Mouse (Mus musculus): ENCODE measurements at regions not wholly inside any gene's neighbourhood (a gene's known extent, or its start where the extent isn't known, plus 50 kb on each side); places are given as distances from the start of the nearest gene placed in this dataset.

- Histone ChIP-seq H3K36me3 (no peaks in the 10 kb centered on the region), H3K9ac (no peak overlapping the region), H3K4me2 (no peak overlapping the region), H3K4me1 (peaks cover 56% of the 10 kb centered on the region), H3K27me3 (replicated peaks) (no peaks in the 10 kb centered on the region), H3K27ac (no peak overlapping the region), H3K9me3 (replicated peaks) (no peaks in the 10 kb centered on the region), H3K4me3 (no peak overlapping the region)
- WGBS (ENCODE audit: insufficient replicate concordance) = 65% methylated on average over 5 of the region's 5 CpGs
- ATAC-seq = peak; percentile 70
Observed at GRCm38 (mm10) chr15:63724543-63725186, 120.3 kb downstream of the Gsdmc2 start.

- H3K36me3 ChIP-seq = no peaks in the 10 kb centered on the region
- H3K27ac ChIP-seq = no peak overlapping the region
- H3K4me2 ChIP-seq = no peak overlapping the region
- no peak overlapping the region for H3K9ac ChIP-seq
- H3K4me1 ChIP-seq = peaks cover 45% of the 10 kb centered on the region
- no peak overlapping the region for H3K4me3 ChIP-seq
- ATAC-seq = no peak
- no peaks in the 10 kb centered on the region for H3K9me3 ChIP-seq (replicated peaks)
- 80% methylated on average over 9 of the region's 9 CpGs for WGBS (ENCODE audit: insufficient replicate concordance)
- no peaks in the 10 kb centered on the region for H3K27me3 ChIP-seq (replicated peaks)
Observed at GRCm38 (mm10) chr15:63722991-63723390, 122.0 kb downstream of the Gsdmc2 start.

DNA sequence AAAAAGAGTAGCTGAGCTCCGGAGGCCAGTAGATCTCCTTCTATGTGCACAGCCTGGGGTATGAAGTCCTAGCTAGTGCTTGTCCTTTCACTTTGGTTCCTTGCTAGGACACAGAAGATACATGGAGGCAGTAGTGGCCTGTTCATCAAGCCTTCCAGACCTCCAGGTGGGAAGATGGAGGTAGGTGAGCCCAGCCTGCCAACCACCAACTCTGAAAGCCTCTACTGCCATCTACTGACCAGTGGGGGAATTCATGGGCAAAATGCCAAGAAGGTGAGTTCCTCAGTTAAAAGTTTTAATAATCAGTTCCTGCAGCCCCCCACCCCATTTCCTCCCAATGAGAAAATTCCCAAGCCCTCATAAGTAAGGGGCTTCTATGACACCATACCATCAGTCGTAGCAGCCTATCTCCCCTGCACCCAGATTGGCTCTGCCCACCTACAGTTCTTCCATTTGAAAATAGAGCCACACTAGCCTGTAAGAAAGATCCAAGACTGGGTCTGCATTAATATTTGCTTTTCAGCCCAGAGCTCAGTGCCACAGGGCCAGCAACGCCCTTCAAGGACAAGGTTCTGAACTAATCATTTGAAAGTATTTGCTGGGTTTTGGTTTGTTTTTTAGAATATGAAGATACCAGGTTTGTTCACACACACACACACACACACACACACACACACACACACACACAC, 123.2 kb downstream of the Gsdmc2 start:
- peak; percentile 34; the same call in 1 of the 2 replicates for ATAC-seq
- H3K27ac ChIP-seq = no peak overlapping the region; the same call in 1 of the 2 replicates
- WGBS (ENCODE audit: insufficient replicate concordance) = 35% methylated on average over 3 of the region's 3 CpGs

GRCm38 (mm10) chr15:63717812-63718211, 127.2 kb downstream of the Gsdmc2 start:
- no peaks in the 10 kb centered on the region for H3K9me3 ChIP-seq (replicated peaks)
- H3K4me3 ChIP-seq = no peak overlapping the region
- H3K27ac ChIP-seq = no peak overlapping the region
- peaks cover 17% of the 10 kb centered on the region for H3K4me1 ChIP-seq
- 84% methylated on average over 8 of the region's 8 CpGs for WGBS (ENCODE audit: insufficient replicate concordance)
- no peak for ATAC-seq
- no peak overlapping the region for H3K4me2 ChIP-seq
- H3K36me3 ChIP-seq = no peaks in the 10 kb centered on the region
- H3K27me3 ChIP-seq (replicated peaks) = no peaks in the 10 kb centered on the region
- no peak overlapping the region for H3K9ac ChIP-seq

More for the DNA sequence above, 123.2 kb downstream of the Gsdmc2 start:
- no peaks in the 10 kb centered on the region for H3K27me3 ChIP-seq (replicated peaks)
- H3K9me3 ChIP-seq (replicated peaks) = no peaks in the 10 kb centered on the region
- H3K4me1 ChIP-seq = peaks cover 45% of the 10 kb centered on the region
- H3K9ac ChIP-seq = no peak overlapping the region
- H3K4me2 ChIP-seq = no peak overlapping the region
- H3K4me3 ChIP-seq = no peak overlapping the region
- no peaks in the 10 kb centered on the region for H3K36me3 ChIP-seq

DNA sequence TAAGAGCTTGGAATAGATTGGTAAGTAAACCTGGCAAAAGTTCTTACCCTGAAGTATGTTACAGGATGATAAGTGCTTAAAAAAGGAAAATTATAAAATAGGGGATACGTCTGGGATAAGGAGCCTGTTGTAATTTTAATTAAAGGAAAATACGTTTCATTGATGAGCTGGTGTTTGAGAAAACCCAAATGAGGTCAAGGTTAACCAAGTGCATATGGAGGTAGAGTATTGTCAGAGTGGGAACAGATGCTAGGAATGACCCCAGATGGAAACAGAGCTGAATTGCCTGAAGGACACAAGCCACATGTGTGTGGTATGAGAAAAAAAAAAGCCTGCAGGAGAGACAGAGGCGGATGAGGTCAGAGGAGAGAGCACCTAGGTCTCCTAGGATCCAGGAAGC, 131.3 kb downstream of the Gsdmc2 start:
- Histone ChIP-seq H3K27me3 (replicated peaks) (no peaks in the 10 kb centered on the region), H3K9me3 (replicated peaks) (no peaks in the 10 kb centered on the region), H3K4me1 (peaks cover 23% of the 10 kb centered on the region), H3K9ac (no peak overlapping the region), H3K27ac (no peak overlapping the region), H3K4me3 (no peak overlapping the region), H3K36me3 (no peaks in the 10 kb centered on the region), H3K4me2 (no peak overlapping the region)
- ATAC-seq = no peak
- WGBS (ENCODE audit: insufficient replicate concordance) = 74% methylated on average over 3 of the region's 3 CpGs

- Histone ChIP-seq H3K4me3 (no peak overlapping the region), H3K27ac (peak overlapping the region; percentile 81), H3K9me3 (replicated peaks) (no peaks in the 10 kb centered on the region), H3K4me2 (peak overlapping the region; percentile 54), H3K27me3 (replicated peaks) (no peaks in the 10 kb centered on the region), H3K4me1 (peaks cover 34% of the 10 kb centered on the region), H3K9ac (no peak overlapping the region), H3K36me3 (no peaks in the 10 kb centered on the region)
- ATAC-seq = peak; percentile 65; the same call in 1 of the 2 replicates
- WGBS (ENCODE audit: insufficient replicate concordance) = 7% methylated on average over 5 of the region's 5 CpGs
Observed at GRCm38 (mm10) chr15:63710381-63710780, 134.6 kb downstream of the Gsdmc2 start.

DNA sequence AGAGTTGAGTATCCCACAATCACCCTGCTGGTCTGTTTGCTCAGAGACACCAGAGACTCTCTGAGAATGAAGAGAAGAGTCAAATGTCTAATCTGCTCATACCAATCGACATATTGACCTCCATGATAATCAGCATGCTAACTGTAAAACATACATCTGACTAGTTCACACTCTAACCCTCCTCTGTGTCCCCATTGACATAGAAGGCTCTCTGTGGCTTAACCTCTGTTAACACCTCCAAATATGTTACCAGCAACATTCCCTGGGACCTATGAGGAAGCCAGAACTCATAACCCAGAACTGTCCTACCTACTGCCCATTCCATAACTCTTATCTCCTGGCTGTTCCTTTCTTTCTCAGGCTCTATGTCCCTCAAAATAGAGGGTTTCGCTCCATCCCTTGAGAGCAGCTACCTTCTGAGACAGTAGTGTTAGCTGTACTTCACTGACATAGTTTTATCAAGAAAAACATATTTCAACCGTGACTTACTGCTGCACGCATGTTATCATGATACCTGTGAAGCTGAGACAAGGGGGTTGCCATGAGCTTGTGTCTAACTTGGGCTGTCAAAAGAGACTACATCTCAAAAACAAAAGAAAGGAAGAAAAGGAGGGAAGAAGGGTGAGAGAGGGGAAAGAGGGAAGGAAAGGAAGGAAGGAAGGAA, 135.6 kb downstream of the Gsdmc2 start:
- peak; percentile 93 for ATAC-seq
- no peaks in the 10 kb centered on the region for H3K9me3 ChIP-seq (replicated peaks)
- peak overlapping the region; percentile 42 for H3K4me2 ChIP-seq
- H3K36me3 ChIP-seq = no peaks in the 10 kb centered on the region
- 21% methylated on average over 4 of the region's 4 CpGs for WGBS (ENCODE audit: insufficient replicate concordance)
- H3K9ac ChIP-seq = no peak overlapping the region
- peak overlapping the region; percentile 85 for H3K27ac ChIP-seq
- peaks cover 34% of the 10 kb centered on the region for H3K4me1 ChIP-seq
- H3K27me3 ChIP-seq (replicated peaks) = no peaks in the 10 kb centered on the region
- no peak overlapping the region for H3K4me3 ChIP-seq

- Histone ChIP-seq H3K9ac (no peak overlapping the region), H3K4me1 (peaks cover 27% of the 10 kb centered on the region), H3K9me3 (replicated peaks) (no peaks in the 10 kb centered on the region), H3K27ac (no peak overlapping the region), H3K36me3 (no peaks in the 10 kb centered on the region), H3K27me3 (replicated peaks) (no peaks in the 10 kb centered on the region), H3K4me2 (no peak overlapping the region), H3K4me3 (no peak overlapping the region)
- ATAC-seq = no peak
- 46% methylated on average over 8 of the region's 8 CpGs for WGBS (ENCODE audit: insufficient replicate concordance)
Observed at GRCm38 (mm10) chr15:63704636-63705035, 140.3 kb downstream of the Gsdmc2 start.

- 88% methylated on average over 10 of the region's 10 CpGs for WGBS (ENCODE audit: insufficient replicate concordance)
- ATAC-seq = no peak
- Histone ChIP-seq H3K4me1 (peaks cover 9% of the 10 kb centered on the region), H3K4me3 (no peak overlapping the region), H3K27me3 (replicated peaks) (no peaks in the 10 kb centered on the region), H3K36me3 (no peaks in the 10 kb centered on the region), H3K27ac (no peak overlapping the region), H3K4me2 (no peak overlapping the region), H3K9me3 (replicated peaks) (no peaks in the 10 kb centered on the region), H3K9ac (no peak overlapping the region)
Observed at GRCm38 (mm10) chr15:63697831-63698230, 147.1 kb downstream of the Gsdmc2 start.

- H3K27ac ChIP-seq = no peak overlapping the region
- H3K4me2 ChIP-seq = no peak overlapping the region
- H3K36me3 ChIP-seq = no peaks in the 10 kb centered on the region
- no peaks in the 10 kb centered on the region for H3K27me3 ChIP-seq (replicated peaks)
- H3K4me3 ChIP-seq = no peak overlapping the region
- H3K4me1 ChIP-seq = peaks cover 14% of the 10 kb centered on the region
- ATAC-seq = no peak
- WGBS (ENCODE audit: insufficient replicate concordance) = 67% methylated on average over 3 of the region's 3 CpGs
- no peaks in the 10 kb centered on the region for H3K9me3 ChIP-seq (replicated peaks)
- H3K9ac ChIP-seq = no peak overlapping the region
Observed at GRCm38 (mm10) chr15:63694150-63694549, 150.8 kb downstream of the Gsdmc2 start.

DNA sequence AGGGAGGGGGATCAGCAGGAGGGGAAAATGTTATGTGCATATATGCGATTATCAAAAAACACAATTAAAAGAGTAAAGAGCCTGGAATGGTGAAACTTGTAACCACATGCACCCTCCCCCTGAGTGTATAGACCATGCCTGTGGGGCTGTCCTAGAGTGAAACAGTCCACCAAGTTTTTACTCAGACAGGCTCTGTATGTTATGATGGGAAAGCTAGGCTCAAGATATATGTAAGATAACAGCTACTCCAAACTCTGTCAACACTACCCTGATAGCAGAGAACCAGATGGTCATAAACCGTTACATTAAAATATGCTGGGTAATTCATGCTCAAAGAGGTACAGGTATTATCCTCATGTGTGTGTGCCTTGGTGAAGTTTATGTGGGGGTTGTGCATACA, 151.4 kb downstream of the Gsdmc2 start:
- 63% methylated on average over 2 of the region's 2 CpGs for WGBS (ENCODE audit: insufficient replicate concordance)
- Histone ChIP-seq H3K27ac (no peak overlapping the region), H3K27me3 (replicated peaks) (no peaks in the 10 kb centered on the region), H3K9me3 (replicated peaks) (no peaks in the 10 kb centered on the region), H3K4me1 (peaks cover 14% of the 10 kb centered on the region), H3K36me3 (no peaks in the 10 kb centered on the region), H3K9ac (no peak overlapping the region), H3K4me2 (no peak overlapping the region), H3K4me3 (no peak overlapping the region)
- ATAC-seq = 0 out of 2 replicates have a peak, but pooled peaks have one; percentile 24

Measured in liver, embryonic 12.5 days (tissue).